Mouse (Mus musculus) kidney, postnatal 4 days (tissue): ENCODE results near the gene Copb1.
A peak's percentile ranks its signal among the peaks of the same experiment; 100 is the strongest.
"Not testable (repeated sequence)": the region's sequence is repeated elsewhere in the genome, so short reads cannot be mapped to it uniquely, and the experiment has no call there.

Source experiments
- DNase-seq, 2 experiments: peaks; one replicate each; pipeline ENCODE4 v3.0.0; 2021; ENCODE audit warnings: mixed read lengths in 2 of 2

Gene Copb1

DNA sequence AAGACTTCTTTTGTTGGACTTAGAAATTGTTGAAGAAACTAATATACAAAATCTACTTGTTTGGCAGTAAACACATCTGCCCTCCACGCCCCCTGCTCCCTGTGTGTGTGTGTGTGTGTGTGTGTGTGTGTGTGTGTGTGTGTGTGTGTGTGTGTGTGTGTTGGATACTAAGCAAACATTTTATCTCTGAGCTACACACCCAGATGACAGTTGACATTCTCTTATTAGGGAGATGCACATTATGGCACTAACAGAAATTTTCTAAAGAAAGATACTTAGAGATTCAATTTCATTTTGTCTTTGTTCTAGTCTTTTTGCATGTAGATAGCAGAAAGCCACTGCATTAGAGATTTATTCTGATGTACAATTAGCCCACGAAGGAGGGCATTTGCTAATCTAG, 37.6 kb downstream of the Copb1 start:
- no peak for DNase-seq

DNA sequence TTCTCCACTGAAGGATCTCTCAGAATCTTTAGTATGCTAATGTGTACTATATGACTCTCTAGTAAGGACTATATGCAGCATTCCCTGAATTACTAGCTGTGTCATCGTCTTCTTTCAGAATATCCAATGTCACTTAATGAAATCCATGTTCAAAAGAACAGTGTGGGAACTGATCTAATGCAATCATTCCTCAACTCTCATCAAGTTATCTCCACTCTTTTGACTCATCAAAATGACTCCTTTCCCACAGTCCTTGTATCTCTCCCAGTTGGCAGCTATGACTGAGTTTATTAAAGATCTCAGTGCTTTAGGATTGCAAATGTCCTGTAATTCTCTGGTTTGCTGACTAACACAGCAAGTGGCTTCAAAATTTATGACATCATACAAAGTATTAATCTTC, 40.1 kb downstream of the Copb1 start:
- DNase-seq, result no peak

DNA sequence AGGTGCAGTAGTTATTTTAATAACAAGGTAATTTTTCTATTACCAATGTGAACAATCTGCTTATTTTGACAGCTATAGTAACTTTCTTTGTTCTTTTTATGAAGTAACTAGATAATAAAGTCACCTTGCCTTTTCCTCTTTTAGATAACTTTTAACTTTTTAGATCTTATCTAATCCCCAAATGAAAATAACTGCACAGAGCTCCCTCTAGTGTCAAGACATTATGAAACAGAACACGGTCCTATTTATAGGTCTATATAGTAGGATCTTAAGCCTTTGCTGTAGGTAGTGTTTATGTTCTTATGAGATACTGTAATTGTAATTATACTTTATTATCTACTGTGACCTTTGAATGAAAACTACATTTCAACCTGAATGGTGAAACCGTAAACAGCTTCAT, 41.0 kb downstream of the Copb1 start:
- DNase-seq, result no peak

DNA sequence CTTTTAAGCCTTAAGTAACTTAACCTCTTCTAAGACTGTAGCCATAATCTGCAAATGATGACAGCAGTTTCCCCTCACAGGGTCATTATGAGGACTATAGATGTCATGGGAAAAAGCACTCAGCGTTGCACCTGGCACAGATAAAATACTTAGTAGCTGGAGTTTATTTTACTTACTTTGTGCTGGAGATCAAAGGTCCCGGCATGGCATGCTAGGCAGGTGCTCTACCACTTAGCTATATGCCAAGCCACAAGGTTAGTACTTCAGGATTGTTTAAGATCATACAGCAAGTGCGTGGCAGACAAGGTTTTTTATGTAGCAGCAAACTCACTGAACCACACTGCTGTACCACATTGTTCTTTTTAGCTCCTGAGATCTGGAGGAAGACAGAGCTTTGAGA, 43.9 kb downstream of the Copb1 start:
- DNase-seq, result no peak

DNA sequence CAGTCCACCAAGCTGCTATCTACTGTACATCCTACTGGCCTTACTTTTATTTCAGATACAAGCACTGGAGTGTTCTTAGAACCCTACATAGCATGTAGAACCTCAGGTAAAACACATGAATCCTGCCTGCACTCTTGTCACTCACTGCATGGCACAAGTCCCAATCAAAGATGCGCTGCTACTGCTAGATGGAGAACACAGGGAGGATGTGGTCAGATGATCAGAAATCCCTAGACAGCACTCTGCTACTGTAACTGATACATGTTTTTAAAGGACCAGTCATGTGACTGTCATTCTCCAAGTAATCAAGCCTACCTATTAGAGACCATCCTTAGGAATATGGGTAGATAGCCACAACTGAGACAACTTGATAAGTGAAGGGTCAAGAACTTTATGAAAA, 44.7 kb downstream of the Copb1 start:
- no peak for DNase-seq

DNA sequence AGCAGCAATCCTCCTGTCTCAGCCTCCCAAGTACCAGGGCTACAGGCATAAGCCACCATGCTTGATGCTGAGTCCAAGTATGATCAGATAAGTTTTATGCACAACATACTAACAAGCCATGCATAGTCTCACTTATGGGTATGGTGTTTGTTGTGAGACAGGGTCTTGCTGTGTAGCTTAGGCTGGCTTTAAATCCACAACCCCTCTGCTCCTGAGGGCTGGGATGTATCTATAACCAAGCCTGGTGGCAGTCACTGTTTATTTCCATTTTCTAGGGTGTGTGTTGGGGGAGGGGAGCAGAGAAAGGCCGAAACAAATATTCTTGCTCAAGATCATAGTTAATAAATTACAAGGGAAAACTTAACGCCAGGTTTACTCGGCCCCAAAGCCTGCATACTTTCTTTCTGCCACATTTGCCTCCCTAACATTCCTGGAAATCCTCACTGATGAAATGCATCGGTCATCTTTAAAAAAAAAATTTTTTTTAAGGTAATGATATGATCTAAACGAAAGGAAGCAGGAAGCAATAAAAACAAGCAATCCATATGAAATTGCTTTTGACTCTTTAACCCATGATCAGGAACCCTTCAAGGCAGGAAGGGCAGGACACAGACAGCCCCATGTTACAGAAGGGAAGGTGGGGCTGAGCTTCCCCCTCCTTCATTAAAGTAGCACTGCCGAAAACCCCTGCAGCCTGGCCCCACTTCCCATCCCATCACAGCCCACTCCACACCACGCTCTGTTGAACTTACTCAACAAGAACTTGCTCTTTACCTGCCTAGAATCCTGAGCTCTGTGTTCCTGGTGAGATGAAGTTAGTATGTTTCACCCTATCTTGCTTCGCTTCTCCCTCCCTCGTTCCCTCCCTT, 50.8 kb downstream of the Copb1 start:
- DNase-seq, result peak; percentile 36 to 60

DNA sequence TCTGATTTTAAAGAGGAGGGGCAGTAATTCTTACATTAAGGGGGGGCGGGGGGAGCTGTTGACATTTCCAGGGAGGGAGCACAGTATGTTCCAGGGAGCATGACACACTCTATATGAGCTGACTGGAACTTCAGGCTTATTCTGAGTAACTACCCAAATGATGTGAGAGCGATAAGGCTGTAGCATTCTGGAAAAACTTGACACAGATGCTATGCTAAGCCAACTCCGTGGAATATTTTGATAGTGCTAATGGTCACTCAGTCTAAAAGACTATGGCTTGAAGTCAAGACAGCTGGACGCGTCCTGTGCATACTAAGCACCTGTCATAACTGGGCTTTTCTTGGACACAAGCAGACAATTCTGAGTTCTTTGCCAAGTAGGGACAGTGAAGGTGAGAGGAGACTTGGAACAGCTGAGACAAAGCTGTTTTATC, 51.5 kb downstream of the Copb1 start:
- no peak for DNase-seq

DNA sequence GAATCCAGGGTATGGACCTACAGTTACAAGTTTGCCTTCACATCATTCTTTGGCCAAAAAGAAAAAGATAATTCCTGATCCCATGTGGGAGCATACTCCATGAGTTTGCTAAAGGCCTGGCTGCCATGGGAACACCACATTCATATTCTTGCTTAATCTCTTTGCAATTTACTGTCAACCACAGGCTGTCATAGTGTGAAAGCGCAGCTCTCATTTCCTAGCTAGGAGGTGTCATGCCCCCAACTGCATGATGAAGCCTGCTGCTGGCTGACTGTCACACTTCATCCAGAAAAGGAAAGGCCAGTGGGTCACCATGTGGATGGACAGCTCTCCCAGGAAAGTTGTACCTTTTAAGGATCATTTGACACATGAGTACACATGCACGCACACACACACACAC, 53.9 kb downstream of the Copb1 start:
- no peak for DNase-seq

DNA sequence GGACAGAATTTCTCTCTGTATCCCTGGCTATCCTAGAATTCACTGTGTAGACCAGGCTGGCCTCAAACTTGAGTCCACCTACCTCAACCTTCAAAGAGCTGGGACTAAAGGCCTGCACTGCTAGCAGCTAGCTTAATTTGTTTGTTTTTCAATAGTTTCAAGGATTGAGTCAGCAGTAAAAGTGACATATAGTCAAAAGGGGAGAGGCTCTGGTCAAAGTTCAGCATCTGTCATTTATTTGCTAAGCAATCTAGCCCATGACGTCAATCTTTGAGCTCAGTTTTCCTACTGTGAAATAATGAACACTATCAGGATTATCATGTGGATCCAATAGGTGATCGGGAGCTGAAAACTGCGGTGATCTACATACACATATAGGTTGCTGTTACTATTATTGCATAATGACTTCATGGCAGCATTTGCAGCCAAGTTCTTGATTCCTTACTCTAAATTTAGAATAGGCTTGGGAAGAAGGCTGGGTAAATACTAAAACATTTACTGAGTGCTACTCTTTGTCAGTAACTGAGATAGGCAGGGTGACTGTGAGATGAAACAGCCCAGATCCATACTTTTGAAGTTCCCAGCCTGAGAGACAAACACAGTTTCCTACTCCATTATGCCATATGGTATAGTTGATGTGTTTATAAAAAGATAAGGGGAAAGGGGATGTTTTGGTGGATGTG, 54.9 kb downstream of the Copb1 start:
- DNase-seq, result no peak

DNA sequence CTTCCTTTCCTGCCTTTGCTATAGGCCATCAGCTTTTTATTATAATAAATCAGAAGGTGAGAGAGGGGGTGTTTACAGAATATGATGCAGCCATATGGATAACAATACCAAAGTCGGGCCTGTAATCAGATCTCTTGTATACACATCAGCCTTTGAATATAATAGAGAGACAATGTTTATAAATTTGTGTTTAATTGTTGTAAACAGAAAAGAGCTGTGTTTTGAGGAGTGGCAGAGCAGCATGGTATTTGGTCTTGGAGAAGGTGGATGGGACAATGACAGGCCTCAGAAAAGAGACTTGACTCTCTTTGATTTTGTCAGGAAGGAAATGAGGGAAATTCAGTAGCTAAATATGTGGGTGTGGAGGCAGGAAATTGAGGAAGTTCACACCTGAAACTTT, 56.3 kb downstream of the Copb1 start:
- DNase-seq, result no peak

DNA sequence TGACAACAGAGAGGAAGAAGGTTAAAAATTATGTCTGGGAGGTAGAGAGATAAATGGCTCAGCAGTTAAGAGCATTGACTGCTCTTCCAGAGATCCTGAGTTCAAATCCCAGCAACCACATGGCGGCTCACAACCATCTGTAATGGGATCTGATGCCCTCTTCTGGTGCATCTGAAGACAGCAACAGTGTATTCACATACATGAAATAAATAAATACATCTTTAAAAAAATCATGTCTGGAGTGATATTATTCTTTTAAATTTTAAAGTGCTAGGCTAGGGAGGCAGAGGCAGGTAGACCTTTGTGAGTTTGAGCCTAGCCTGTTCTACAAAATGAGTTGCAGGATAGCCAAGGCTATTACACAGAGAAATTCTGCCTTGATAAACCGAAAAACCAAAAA, 57.9 kb downstream of the Copb1 start:
- DNase-seq, result not testable (repeated sequence)

DNA sequence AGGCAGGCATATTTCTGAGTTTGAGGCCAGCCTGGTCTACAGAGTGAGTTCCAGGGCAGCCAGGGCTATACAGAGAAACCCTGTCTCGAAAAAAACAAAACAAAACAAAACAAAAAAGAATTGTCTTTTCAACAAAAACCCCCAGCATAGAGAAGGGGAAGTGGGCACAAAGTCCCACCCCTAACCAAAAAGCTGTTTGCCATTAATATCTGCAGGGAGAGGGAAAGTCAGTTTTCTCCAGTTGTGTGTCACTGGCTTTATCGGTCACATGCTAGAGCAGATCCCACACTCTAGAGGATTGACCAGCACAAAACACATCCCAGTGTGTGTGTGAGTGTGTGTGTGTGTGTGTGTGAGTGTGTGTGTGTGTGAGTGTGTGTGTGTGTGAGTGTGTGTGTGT, 59.7 kb downstream of the Copb1 start:
- DNase-seq, result not testable (repeated sequence)

DNA sequence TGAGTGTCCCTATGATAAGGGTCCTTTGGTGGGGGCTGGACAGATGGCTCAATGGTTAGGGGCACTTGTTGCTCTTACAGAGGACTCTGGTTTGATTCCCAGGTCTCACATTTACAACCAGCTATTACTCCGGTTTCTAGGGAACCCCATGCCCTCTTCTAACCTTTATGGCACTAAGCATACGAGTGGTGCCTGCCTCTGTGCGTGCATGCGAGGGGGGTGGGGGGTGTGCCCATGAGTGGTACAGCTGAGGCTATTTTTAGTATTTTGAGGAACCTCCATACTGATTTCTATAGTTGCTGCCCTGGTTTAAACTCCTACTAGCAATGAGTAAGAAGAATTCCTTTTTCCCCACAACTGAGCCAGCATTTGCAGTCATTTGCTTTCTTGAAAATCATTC, 60.3 kb downstream of the Copb1 start:
- no peak for DNase-seq

DNA sequence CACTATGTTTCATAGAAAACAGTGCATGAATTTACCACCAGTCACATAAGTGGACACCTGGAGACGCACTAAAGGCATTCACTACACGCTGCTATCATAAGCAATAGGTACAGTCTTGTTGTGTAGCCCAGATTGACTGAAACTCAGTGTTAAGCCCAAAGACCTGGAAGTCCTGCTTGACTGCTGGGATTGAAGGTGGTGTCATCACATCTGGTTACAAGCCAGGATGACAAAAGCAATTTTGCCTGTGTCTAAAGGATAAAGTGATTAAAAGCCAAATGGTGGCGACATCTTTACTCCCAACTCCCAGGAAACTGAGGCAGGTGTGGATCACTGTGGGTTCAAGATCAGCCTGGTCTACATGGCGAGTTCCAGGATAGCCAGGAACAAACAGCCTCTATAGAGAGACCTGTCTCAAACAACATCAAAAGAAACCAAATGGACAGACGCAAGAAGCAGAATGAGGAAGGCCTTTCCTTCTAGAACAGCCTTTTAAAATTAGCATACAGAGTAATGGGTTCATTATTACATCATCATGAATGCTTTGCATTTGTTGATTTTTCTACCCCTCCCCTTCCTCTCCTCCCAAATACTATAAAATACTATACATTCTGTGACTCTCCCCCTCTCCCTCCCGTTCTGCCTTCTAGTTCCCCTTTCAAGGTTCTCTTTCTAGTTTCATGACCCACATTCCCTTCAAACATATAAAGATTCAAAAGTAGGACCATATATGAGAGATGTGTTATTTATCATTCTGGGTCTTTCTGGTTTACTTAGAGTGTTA, 61.0 kb downstream of the Copb1 start:
- no peak for DNase-seq

DNA sequence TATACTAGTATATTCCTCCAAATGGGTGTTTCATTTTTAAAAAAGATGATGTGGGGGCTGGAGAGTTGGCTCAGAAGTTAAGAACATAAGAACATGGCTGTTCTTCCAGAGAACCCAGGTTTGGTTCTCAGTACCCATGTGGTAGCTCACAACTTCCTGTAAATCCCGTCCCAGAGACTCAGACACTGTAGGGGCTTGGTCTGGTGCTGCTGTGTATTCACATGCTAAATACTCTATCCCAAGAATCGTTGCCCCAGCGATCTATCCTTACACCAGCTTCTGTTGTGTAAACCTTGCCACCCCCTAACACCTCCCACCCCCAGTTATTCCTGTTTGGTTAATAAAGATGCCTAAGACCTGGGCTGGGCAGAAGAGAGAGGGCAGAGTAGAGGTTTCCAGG, 61.9 kb downstream of the Copb1 start:
- DNase-seq, result no peak

DNA sequence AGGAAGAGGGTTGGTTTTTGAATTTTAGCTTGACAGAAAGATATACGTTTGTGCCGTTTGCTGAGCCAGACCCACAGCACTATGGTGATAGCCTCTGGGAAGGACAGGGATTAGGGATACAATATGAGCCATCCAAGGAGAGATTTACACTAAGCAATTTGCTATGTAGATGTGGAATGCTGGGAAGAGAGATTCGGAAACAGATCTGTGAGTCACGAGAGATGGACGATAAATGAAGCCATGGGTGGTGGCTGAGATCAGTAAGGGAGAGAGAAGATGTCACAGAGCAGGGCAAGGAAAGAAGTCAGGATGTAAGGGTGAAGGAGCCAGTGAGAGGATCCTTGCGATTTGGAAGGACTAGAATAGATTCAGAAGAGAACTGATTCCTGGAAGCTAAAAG, 71.1 kb downstream of the Copb1 start:
- no peak for DNase-seq

DNA sequence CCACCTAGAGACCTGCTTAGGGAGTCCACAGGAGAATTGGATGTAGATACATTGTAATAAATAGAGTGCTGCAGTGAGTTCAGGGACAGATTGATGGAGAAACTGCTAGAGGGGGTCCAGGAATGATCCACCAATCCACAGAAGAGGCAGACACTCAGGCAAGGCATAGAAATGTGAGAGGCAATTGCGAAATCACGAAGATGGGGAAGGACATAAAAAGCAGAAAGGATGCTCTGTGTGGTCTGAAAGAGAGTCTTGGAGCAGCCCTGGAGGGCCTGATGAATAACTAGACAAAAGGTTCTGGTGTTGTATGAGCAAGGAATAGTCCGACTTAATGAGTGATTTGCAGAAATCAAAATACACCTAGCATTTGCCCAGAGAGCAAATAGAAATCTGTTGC, 71.8 kb downstream of the Copb1 start:
- DNase-seq, result no peak

DNA sequence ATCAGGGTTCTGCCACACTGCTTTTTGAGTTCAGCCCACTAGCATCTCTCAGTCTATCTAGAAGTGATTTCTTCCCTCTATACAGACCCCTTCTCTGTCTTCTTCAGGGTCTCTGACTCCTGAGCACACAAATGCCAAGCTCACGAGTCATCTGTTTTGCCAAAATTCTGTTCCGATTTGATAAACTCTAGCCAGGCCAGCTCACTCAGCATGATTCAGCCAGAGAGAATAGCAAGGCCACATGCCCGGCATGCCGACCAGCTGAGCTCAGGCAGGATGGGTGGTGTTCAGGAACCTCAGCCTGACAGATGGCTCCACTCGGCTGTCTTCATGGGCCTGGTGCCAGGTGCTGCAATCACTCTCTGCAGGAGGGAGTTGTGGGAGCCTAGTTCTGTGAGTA, 73.1 kb downstream of the Copb1 start:
- peak; percentile 87 to 92 for DNase-seq

DNA sequence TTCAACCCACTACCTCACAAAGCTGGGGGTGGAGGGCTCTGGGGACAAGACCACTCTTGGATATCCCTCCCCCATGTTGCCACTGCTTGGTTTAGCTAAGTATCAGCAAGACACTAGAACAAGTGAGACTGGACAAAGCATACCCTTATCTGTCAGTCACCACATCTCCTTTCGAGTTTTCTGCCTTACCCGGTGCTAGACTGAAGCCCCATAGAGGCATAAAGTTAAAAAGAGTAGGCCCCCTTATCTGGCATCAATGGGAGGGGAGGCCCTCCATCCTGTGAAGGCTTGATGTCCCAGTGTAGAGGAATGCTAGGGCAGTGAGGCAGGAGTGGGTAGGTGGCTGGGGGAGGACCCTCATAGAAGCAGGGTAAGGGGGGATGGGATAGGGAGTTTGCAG, 77.9 kb downstream of the Copb1 start:
- DNase-seq, result no peak

DNA sequence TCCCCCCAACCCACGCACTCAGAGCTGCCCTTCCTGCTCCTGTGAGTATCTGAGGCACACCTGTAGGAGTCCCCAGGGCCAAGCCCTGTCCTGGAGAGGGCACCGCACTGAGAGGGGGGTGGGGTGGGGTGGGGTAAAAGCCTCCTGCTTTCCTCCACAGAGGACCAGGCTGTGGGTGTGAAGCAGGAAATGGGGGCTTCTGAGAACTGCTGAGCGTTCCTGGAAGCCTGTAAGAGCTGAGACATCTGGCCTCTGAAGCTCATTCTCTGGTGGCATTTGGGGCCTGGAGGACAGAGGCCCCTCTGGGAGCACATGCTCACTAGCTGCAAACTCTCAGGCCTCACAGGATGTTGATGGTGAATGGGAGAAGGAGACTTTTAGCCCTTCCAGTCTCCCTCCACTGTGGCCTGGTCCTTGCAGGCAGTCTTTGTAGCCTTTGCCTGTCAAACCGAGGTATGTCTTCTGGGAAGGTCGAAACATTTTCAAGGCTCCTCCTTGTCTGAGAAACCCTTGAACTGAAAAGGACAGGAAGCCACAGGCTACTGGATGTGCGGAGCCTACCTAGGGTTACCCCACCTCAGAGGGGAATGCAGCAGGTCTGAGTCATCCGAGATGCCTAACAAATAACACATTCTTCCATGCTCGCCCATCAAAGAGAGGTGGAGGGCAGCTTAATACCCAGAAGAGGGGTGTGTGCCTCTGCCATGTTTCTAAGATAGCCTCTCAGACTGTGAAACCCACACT, 83.0 kb downstream of the Copb1 start:
- peak; percentile 31 to 54 for DNase-seq

DNA sequence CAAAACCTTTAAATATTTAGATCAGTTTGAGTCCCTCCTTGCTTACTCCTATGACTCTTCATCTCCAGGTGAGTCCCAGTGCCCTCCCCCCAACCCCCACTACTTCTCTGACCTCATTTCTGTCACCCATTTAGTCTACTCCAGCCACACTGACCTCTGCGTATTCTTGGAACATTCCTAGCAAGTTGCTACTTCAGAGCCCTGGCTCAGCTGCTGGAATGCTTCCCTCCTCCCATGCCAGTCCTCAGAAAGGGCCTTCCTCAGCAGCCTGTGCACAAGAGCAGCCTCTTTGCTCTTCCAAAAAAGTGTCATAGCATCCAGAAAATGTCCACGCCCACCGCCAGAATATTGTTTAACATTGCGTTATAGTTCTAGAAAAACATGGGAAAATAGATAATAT, 84.5 kb downstream of the Copb1 start:
- no peak for DNase-seq

DNA sequence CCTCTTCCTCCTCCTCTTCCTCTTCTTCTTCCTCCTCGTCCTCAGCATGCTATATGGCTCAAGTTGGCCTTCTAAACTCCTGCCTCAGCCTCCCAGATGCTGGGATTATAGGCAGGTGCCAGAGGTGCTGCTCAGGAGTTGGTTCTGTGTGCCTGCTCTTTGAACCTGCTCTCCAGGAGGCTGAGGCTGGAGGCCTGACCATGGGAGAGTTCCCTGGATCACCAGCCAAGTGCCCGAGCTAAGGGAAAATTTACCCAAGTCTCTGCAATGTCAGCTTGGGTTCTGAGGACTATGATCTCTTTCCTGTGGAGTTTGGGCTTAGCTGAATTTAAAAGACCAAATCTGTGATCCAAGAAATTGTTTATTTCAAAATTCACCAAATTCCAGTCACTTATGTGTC, 85.1 kb downstream of the Copb1 start:
- no peak for DNase-seq
